Mouse (Mus musculus) testis, adult 2 months (tissue): Measurements from ENCODE around the gene Rpl32.

Source experiments
- CTCF ChIP-seq: fragments of 200-500 bp; IDR thresholded peaks from 2 replicates; pipeline ENCODE4 v1.5.1; 2012; ENCODE audit warnings: low read depth, mild to moderate bottlenecking, inconsistent platforms, low read length, moderate library complexity; ENCODE audit not compliant: control insufficient read depth, insufficient read depth, insufficient replicate concordance
- POLR2A ChIP-seq: fragments of 200-500 bp; IDR thresholded peaks from 2 replicates; pipeline ENCODE4 v1.6.1; 2012; ENCODE audit warnings: low read depth, mild to moderate bottlenecking, inconsistent platforms, low read length, moderate library complexity; ENCODE audit not compliant: control insufficient read depth

GRCm38 (mm10) chr6:115760137-115760536 lies 48.4 kb downstream of the Rpl32 start:
- TF ChIP-seq CTCF = no peak
- TF ChIP-seq POLR2A = no peak
